Mouse (Mus musculus) neural tube, embryonic 15.5 days (tissue): ENCODE measurements around the gene Senp3. TPM values are rescaled to one million over a fixed set of nuclear protein-coding genes. Genes with fewer than 3 reads are reported as not detected.

Experiments
- ATAC-seq: fragments of 200-750 bp; cut with Nextera tagmentation; 2 replicates; pipeline ENCODE4 v1.8.0; 2017; ENCODE audit warnings: mild to moderate bottlenecking, moderate TSS enrichment, moderate library complexity; ENCODE audit not compliant: low FRiP score
- H3K27ac ChIP-seq: fragments of 300-500 bp; sonication (generic); replicated peaks from 2 replicates; pipeline ENCODE4 v1.5.1; 2015; ENCODE audit warnings: mild to moderate bottlenecking, inconsistent platforms
- H3K27me3 ChIP-seq: fragments of 300-500 bp; sonication (generic); replicated peaks from 2 replicates; pipeline ENCODE4 v1.6.1; 2015; ENCODE audit warnings: inconsistent platforms
- H3K36me3 ChIP-seq: fragments of 300-500 bp; sonication (generic); 2 replicates; pipeline ENCODE4 v1.6.1; 2015; ENCODE audit warnings: inconsistent platforms
- H3K4me1 ChIP-seq: fragments of 300-500 bp; sonication (generic); 2 replicates; pipeline ENCODE4 v1.6.1; 2015; ENCODE audit warnings: inconsistent platforms
- H3K4me2 ChIP-seq: fragments of 300-500 bp; sonication (generic); 2 replicates; pipeline ENCODE4 v1.6.1; 2015; ENCODE audit warnings: inconsistent platforms, mild to moderate bottlenecking, moderate library complexity
- H3K4me3 ChIP-seq: fragments of 300-500 bp; sonication (generic); replicated peaks from 2 replicates; pipeline ENCODE4 v1.5.1; 2015; ENCODE audit warnings: mild to moderate bottlenecking, inconsistent platforms
- H3K9ac ChIP-seq: fragments of 300-500 bp; sonication (generic); replicated peaks from 2 replicates; pipeline ENCODE4 v1.6.1; 2015; ENCODE audit warnings: mild to moderate bottlenecking, inconsistent platforms
- H3K9me3 ChIP-seq: fragments of 300-500 bp; sonication (generic); replicated peaks from 2 replicates; pipeline ENCODE4 v1.6.1; 2016; ENCODE audit warnings: inconsistent platforms
- WGBS: fragments of 180-500 bp; shearing (Covaris S2); methylation state at CpG from one replicate; pipeline ENCODE4 v1.1.7; 2015; ENCODE audit warnings: mixed read lengths; 5-methylcytosine and 5-hydroxymethylcytosine counted together
- polyA plus RNA-seq: library from polyadenylated mRNA; unstranded; fragments of >200 nt; fragmentation: Nextera tagmentation; extraction: Ambion mirVana; gene quantifications from 2 replicates; pipeline ENCODE4 v1.2.1, GENCODE M21; 2015

Gene Senp3
- polyA plus RNA-seq, 1 experiment from 2014 or later = 109 TPM

DNA sequence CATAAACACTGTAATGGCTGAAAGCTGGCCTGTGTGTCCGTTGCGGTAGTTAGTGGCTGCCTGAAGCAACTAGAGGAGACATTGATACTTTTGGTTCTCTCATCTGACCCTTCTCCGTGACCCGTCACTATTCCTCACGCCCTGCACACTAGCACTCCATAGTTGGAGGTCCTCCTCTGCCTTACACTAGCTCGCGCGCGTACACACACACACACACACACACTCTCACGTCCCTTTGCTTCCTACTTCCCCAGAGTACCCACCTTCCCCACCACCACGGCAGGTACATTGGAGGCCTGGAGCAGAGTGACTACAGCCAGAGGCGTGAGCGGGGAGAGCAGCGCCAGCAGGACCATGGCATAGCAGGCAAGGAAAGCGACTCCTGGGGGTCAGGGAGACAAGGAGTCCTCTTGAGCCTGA, 24.4 kb downstream of the Senp3 start:
- Histone ChIP-seq H3K4me1 (peaks cover 35% of the 10 kb centered on the region), H3K4me2 (no peak overlapping the region), H3K27ac (no peak overlapping the region), H3K4me3 (no peak overlapping the region), H3K9me3 (no peaks in the 10 kb centered on the region), H3K36me3 (peaks cover 52% of the 10 kb centered on the region), H3K27me3 (no peaks in the 10 kb centered on the region), H3K9ac (no peak overlapping the region)
- WGBS = 87% methylated on average over 15 of the region's 15 CpGs
- ATAC-seq = no peak

DNA sequence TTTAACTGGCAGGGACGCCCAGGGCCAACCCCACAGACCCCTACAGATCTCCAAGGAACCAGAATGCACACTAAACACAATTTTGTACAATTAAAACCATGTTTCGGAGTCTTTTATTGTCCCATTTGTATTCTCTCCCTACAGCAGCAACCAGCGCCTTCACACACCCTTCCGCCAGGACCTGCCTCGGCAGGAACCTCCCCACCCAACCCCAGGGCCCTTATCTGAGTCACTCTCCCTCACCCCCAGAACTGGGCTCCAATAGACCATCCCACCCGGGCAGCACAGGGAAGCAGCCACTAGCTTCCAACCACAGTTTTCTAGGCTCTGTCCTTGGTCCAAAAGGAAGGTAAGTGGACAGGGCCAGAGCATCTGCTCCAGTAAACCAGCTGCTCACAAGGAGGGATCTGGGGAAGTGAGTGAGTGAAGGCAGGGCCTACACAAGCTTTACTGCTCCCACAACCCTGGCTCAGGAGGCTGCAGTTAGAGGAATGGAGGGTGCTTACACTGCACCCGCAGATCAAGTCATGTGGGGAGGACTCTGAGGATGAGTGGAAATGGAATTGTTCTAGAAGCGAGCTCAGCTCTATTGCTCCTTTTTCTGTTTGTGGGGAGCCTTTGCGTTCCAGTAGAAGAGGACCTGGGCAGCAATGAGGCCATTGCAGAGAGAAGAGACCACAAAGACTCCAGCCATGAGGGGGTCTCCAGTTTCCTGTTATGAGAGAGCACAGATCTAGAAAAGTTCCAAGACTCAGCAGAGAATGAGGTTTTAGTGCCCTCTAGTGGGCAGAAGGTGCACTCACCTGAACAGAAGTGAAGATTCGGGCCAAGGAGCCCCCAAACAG, 25.0 kb downstream of the Senp3 start:
- no peak overlapping the region for H3K27ac ChIP-seq
- H3K27me3 ChIP-seq = no peaks in the 10 kb centered on the region
- H3K9me3 ChIP-seq = no peaks in the 10 kb centered on the region
- WGBS = 81% methylated on average over 10 of the region's 10 CpGs
- no peak overlapping the region for H3K9ac ChIP-seq
- H3K4me1 ChIP-seq = peaks cover 34% of the 10 kb centered on the region
- no peak for ATAC-seq
- H3K4me2 ChIP-seq = no peak overlapping the region
- no peak overlapping the region for H3K4me3 ChIP-seq
- H3K36me3 ChIP-seq = peaks cover 59% of the 10 kb centered on the region

- Histone ChIP-seq H3K36me3 (peaks cover 67% of the 10 kb centered on the region), H3K4me3 (no peak overlapping the region), H3K4me2 (0 out of 2 replicates have a peak overlapping the region, but pooled peaks have one; percentile 15), H3K27ac (no peak overlapping the region), H3K9me3 (no peaks in the 10 kb centered on the region), H3K4me1 (peaks cover 26% of the 10 kb centered on the region), H3K27me3 (no peaks in the 10 kb centered on the region), H3K9ac (no peak overlapping the region)
- no peak for ATAC-seq
- 71% methylated on average over 5 of the region's 5 CpGs for WGBS
These were observed 25.8 kb downstream of the Senp3 start for GRCm38 (mm10) chr11:69656065-69656455.

- Histone ChIP-seq H3K4me3 (0 out of 2 replicates have a peak within 1 kb of the TSS, but pooled peaks have one; percentile 2), H3K9me3 (no peaks in the 10 kb centered on the region), H3K27ac (peak within 1 kb of the TSS; percentile 48; the same call in 1 of the 2 replicates), H3K27me3 (no peaks in the 10 kb centered on the region), H3K9ac (no peak within 1 kb of the TSS; the same call in 1 of the 2 replicates), H3K36me3 (peaks cover 73% of the 10 kb centered on the region), H3K4me2 (peak within 1 kb of the TSS; percentile 15; the same call in 1 of the 2 replicates), H3K4me1 (peaks cover 21% of the 10 kb centered on the region)
- WGBS = 22% methylated on average over 34 of the region's 34 CpGs
- ATAC-seq = peak; percentile 63
These were observed 26.4 kb downstream of the Senp3 start, which contains the start of gene Sox15 for GRCm38 (mm10) chr11:69655264-69656064. Sox15 (plus strand) TSS chr11:69655314.

DNA sequence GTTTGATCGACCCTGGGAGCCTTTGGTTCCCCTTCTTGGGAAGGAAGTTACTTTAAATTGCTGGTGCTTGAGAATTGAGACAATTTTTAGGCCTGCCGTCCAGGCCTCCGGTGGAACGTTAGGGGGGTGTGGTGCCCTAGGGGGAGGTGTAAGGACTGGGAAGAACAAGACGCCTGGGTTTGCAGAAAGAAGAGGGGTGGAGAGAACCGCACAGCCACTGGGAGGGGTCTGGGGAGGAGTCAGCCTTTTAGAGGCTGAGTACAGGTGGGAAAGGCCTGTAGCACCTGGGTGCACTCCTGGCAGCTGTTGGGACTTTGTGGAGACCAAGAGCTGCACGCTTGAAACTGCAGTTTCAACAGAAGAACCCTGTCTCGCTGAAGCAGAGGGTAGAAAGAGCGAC, 27.1 kb downstream of the Senp3 start:
- Histone ChIP-seq H3K4me3 (no peak overlapping the region), H3K27ac (0 out of 2 replicates have a peak overlapping the region, but pooled peaks have one; percentile 4)
- WGBS = 51% methylated on average over 9 of the region's 9 CpGs

DNA sequence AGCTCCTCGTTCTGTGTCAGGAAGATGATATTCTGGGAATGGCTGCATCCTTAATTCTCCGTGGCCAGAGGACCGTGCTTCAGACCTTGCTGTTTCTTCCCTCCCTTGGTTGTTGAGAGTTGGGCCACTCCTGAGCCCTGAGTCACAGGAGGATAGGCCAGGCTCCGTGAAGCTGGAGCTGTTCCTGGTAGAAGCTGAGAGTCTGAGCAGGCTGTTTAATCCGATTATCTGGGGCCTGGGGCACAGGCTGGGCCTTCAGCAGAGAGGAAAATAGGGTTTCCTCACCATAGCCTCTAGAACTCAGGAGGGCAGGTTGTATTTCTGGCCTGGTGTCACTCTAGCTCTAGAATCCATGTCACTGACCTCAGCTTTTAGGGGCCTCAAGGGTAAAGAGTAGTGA, 28.5 kb downstream of the Senp3 start:
- ATAC-seq = no peak
- Histone ChIP-seq H3K27ac (no peak overlapping the region), H3K9me3 (no peaks in the 10 kb centered on the region), H3K27me3 (no peaks in the 10 kb centered on the region), H3K4me3 (no peak overlapping the region), H3K4me2 (no peak overlapping the region), H3K9ac (no peak overlapping the region), H3K36me3 (peaks cover 81% of the 10 kb centered on the region), H3K4me1 (peaks cover 18% of the 10 kb centered on the region)
- WGBS = 70% methylated on average over 5 of the region's 5 CpGs

More for the DNA sequence above, 27.1 kb downstream of the Senp3 start:
- H3K4me2 ChIP-seq = no peak overlapping the region
- H3K36me3 ChIP-seq = peaks cover 80% of the 10 kb centered on the region
- H3K9me3 ChIP-seq = no peaks in the 10 kb centered on the region
- no peak for ATAC-seq
- H3K9ac ChIP-seq = no peak overlapping the region
- H3K4me1 ChIP-seq = peaks cover 18% of the 10 kb centered on the region
- no peaks in the 10 kb centered on the region for H3K27me3 ChIP-seq

DNA sequence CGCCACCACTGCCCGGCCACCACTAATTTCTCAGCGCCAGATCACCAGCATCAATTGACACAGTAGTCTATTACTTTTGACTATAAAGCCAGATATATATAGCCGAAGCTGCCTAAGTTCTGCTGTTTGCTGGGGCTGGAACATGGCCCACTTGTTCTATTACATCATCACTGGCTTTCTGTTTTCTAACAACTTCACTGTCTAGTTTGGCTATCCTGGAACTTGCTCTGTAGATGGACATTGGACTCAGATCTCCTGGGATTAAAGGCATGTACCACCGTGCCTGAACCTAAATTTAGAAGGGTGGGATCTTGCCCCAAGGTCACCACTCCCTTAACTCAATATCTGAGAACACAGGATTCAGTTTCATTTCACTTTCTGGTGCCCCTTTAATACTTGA, 36.0 kb downstream of the Senp3 start:
- Histone ChIP-seq H3K9ac (no peak overlapping the region), H3K4me1 (no peaks in the 10 kb centered on the region), H3K27ac (no peak overlapping the region), H3K9me3 (no peaks in the 10 kb centered on the region), H3K4me2 (no peak overlapping the region), H3K27me3 (no peaks in the 10 kb centered on the region), H3K36me3 (peaks cover 95% of the 10 kb centered on the region), H3K4me3 (no peak overlapping the region)
- no peak for ATAC-seq
- WGBS = 94% methylated on average over 5 of the region's 5 CpGs

DNA sequence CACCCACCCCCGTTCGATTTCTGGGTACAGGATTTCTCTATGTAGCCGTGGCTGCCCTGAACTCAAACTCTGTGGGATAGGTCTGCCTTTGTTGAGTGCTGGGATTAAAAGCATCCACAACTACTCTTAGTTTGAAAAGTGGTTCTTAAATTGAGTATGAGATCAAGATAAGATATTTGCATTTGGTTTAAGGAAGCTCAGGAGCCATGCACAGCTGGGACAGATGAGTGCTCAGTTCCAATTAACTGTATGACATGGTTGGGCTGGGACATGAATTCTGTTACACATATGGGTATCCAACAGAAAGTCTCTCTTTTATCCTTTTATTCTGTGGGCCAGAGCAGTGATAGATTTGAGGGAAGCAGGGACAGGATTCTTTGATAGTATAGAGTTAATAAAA, 46.4 kb downstream of the Senp3 start:
- no peak for ATAC-seq
- Histone ChIP-seq H3K27me3 (no peaks in the 10 kb centered on the region), H3K4me1 (peaks cover 32% of the 10 kb centered on the region), H3K27ac (no peak overlapping the region), H3K9me3 (no peaks in the 10 kb centered on the region), H3K4me3 (no peak overlapping the region), H3K4me2 (peak overlapping the region; percentile 76), H3K9ac (no peak overlapping the region), H3K36me3 (peaks cover 11% of the 10 kb centered on the region)
- WGBS = 93% methylated on average over 3 of the region's 3 CpGs

DNA sequence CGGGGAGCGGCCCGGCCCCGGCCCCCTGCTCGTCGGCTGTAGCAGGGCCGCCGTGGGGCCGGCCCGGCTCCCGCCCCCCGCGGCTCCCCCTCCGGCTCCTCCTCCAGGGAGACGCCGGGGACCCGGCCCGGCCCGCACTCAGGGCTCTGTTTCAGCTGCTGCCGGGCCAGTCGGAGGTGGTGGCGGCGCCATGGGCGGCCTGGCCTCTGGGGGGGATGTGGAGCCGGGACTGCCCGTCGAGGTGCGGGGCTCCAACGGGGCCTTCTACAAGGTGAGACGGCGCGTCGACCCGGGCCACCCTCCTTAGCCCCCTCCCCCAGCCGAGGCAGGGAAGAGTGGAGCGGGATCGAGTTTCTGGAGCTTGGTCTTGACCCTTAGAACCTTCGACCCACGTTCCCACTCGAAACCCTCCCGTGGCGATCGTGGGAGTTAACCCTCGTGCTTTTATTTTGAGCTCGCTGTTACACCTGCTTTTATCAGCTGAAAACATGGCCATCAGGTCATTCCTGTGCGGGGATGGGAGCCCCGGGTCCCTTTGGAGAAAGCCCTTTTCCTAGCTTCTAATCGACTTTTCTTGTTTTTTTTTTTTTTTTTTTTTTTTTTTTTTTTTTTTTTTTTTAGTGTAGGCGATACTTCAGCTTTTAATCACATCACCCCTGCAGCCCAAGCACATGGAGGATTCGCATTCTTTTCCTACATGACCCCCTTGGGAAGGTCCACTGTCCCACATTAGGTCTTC, 48.6 kb downstream of the Senp3 start:
- Histone ChIP-seq H3K4me2 (peak overlapping the region; percentile 76), H3K9me3 (no peaks in the 10 kb centered on the region), H3K4me1 (peaks cover 34% of the 10 kb centered on the region), H3K9ac (peak overlapping the region; percentile 97), H3K36me3 (no peaks in the 10 kb centered on the region), H3K4me3 (peak overlapping the region; percentile 88), H3K27me3 (no peaks in the 10 kb centered on the region), H3K27ac (peak overlapping the region; percentile 96)
- under 1% methylated on average over 30 of the region's 50 CpGs for WGBS
- peak; percentile 45 for ATAC-seq

DNA sequence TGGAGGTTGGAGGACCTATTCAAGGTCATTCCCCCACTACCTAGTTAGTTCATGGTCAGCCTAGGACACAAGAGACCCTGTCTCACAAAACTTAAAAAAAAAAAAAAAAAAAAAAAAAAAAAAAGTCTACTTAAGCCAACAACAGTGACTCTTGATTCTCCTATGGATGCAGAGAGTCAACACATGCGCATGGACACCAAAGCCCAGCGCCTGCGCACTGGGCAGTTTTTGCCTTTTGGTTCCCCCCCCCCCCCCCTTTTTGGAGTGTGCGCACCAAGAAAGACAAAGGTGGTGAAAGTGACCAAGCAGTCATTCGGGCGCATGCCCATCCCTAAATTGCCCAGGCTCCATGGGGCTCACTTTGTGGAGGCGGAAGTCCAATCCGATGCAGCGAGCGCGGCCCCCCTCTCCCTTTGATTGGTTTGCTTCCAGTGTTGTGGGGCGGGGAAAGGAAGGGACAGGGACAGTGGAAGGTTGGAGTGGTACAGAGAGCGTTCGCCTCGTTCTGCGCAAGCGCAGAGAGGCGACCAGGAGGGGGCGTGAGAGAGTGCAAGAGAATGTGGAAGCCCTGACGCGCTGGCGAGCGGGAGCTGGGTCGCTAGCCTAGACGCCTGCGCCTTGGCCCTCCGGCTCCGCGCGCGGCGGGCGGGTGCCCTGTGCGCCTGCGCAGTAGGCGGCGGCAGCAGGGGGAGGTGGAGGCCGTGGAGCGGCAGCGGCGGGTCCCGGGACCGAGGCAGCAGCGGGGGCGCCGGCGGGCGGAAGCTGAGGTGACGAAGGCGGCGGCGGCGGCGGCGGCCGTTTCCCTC, 49.4 kb downstream of the Senp3 start, which contains the start of gene Fxr2:
Gene Fxr2 (plus strand): TSS at position 707 of the 806 bp plus-strand sequence.
- Histone ChIP-seq H3K9me3 (no peaks in the 10 kb centered on the region), H3K36me3 (no peaks in the 10 kb centered on the region), H3K27me3 (no peaks in the 10 kb centered on the region), H3K9ac (peak within 1 kb of the TSS; percentile 97), H3K27ac (peak within 1 kb of the TSS; percentile 96), H3K4me2 (peak within 1 kb of the TSS; percentile 76), H3K4me1 (peaks cover 34% of the 10 kb centered on the region), H3K4me3 (peak within 1 kb of the TSS; percentile 88)
- ATAC-seq = peak; percentile 99
- 0% methylated on average over 28 of the region's 56 CpGs for WGBS
